Mouse (Mus musculus): Measurements from ENCODE around the gene Sgcd. TPM values are rescaled to one million over a fixed set of nuclear protein-coding genes. Genes with fewer than 3 reads are reported as not detected.
"Not testable (repeated sequence)": the region's sequence is repeated elsewhere in the genome, so short reads cannot be mapped to it uniquely, and the experiment has no call there.

Gene Sgcd
- total and polyA plus RNA-seq, 3 experiments = 0.38 to 2.4 (median 0.43) TPM

DNA sequence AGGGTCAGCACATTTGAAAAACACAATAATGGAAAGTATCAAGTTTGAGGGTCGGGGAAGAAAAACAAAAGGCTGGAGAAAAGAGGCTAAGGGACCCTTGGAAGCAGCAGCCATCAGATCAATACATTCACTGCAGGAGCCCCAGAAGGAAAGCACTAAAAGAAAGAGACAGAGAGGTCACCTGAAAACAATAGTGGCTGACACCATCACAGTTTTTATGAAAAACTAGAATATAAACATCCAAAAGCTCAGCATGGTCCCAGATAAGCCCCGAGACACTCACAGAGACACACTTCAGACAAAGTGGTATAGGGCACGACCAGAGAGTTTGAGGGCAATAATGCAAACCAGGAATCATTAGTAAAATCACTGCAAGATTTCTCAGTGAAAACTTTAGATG lies 589.2 kb downstream of the Sgcd start:
- in situ Hi-C loops (cut with MboI; ENCODE audit: low pct_ligation_motif_present, low pct_unique_long_range_greater_than_20kb, low sequenced_read_pairs) = loop anchor here (25.0 kb wide), 1 partner anchor 412 kb away; no protein-coding TSS in a partner anchor
- H3K27me3 ChIP-seq (replicated peaks) = no peaks in the 10 kb centered on the region
- no peak overlapping the region for H3K4me2 ChIP-seq (ENCODE audit: insufficient read depth, low read depth, poor library complexity, severe bottlenecking)
- no peaks in the 10 kb centered on the region for H3K9me3 ChIP-seq (replicated peaks; ENCODE audit: low read length)
- H3K27ac ChIP-seq (ENCODE audit: insufficient read depth, low read depth) = no peak overlapping the region
- H3K4me3 ChIP-seq (replicated peaks in 1 of 3; ENCODE audit: low read depth in 2 of 3, low read length in 2 of 3, poor library complexity in 1 of 3) = no peak overlapping the region
- no peaks in the 10 kb centered on the region for H3K79me2 ChIP-seq (replicated peaks; ENCODE audit: control insufficient read depth, extremely low read depth, insufficient read depth, poor library complexity, severe bottlenecking)
- DNase-seq (ENCODE audit: extremely low read depth) = no peak
- dilution Hi-C loops (cut with MboI; ENCODE audit: extremely low pct_ligation_motif_present, extremely low pct_unique_long_range_greater_than_20kb, low sequenced_read_pairs) = no loop called here
- TF ChIP-seq NELFE (IDR thresholded peaks at IDR 0.05; ENCODE audit: low read depth, low read length) (no peak), TCF12 (IDR thresholded peaks at IDR 0.05; ENCODE audit: low read depth, low read length) (no peak), E2F4 (IDR thresholded peaks at IDR 0.05; ENCODE audit: insufficient replicate concordance, low read depth, low read length) (no peak), USF1 (IDR thresholded peaks at IDR 0.05; ENCODE audit: low read depth, low read length) (no peak), CHD2 (IDR thresholded peaks at IDR 0.05; ENCODE audit: low read length) (no peak), HCFC1 (IDR thresholded peaks at IDR 0.05; ENCODE audit: low read depth, low read length) (no peak), MEF2A (IDR thresholded peaks at IDR 0.05; ENCODE audit: borderline replicate concordance, low read depth, low read length) (no peak), ZKSCAN1 (IDR thresholded peaks at IDR 0.05; ENCODE audit: borderline replicate concordance, low read depth, low read length) (no peak), PAX5 (IDR thresholded peaks at IDR 0.05; ENCODE audit: low read length) (no peak), MXI1 (IDR thresholded peaks at IDR 0.05; ENCODE audit: low read depth, low read length) (no peak), TBP (conservative IDR thresholded peaks at IDR 0.05; ENCODE audit: low read depth, low read length) (no peak)
- H3K9ac ChIP-seq (ENCODE audit: insufficient read depth, low read depth) = no peak overlapping the region
- peaks cover 0 to 9% of the 10 kb centered on the region in 2 experiments; a peak in 2 of 4 replicates for H3K4me1 ChIP-seq (ENCODE audit: control insufficient read depth in 1 of 2, insufficient read depth in 2 of 2)
- H3K36me3 ChIP-seq (replicated peaks in 1 of 2; ENCODE audit: control insufficient read depth in 1 of 2, insufficient read depth in 1 of 2, low read length in 1 of 2) = no peaks in the 10 kb centered on the region

DNA sequence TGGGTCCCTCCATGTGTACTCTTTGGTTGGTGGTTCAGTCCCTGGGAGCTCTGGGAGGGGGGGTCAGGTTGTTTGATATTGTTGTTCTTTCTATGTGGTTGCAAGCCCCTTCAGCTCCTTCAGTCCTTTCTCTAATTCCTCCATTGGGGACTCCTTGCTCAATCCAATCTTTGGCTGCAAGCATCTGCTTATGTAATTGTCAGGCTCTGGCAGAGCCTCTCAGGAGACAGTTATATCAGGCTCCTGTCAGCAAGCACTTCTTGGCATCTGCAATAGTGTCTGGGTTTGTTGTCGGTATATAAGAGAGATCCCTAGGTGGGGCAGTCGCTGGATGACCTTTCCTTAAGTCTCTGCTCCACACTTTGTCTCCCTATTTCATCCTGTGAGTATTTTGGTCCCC lies 598.0 kb downstream of the Sgcd start:
- H3K36me3 ChIP-seq (replicated peaks in 1 of 2; ENCODE audit: control insufficient read depth in 1 of 2, insufficient read depth in 1 of 2, low read length in 1 of 2); H3K79me2 ChIP-seq (replicated peaks; ENCODE audit: control insufficient read depth, extremely low read depth, insufficient read depth, poor library complexity, severe bottlenecking); H3K9ac ChIP-seq (ENCODE audit: insufficient read depth, low read depth); H3K27me3 ChIP-seq (replicated peaks); H3K9me3 ChIP-seq (replicated peaks; ENCODE audit: low read length); H3K27ac ChIP-seq (ENCODE audit: insufficient read depth, low read depth); dilution Hi-C loops (cut with MboI; ENCODE audit: extremely low pct_ligation_motif_present, extremely low pct_unique_long_range_greater_than_20kb, low sequenced_read_pairs); DNase-seq (ENCODE audit: extremely low read depth); H3K4me3 ChIP-seq (replicated peaks in 1 of 3; ENCODE audit: low read depth in 2 of 3, low read length in 2 of 3, poor library complexity in 1 of 3); H3K4me2 ChIP-seq (ENCODE audit: insufficient read depth, low read depth, poor library complexity, severe bottlenecking): not testable (repeated sequence)
- H3K4me1 ChIP-seq (ENCODE audit: control insufficient read depth in 1 of 2, insufficient read depth in 2 of 2) = peaks cover 0 to 12% of the 10 kb centered on the region in 2 experiments; a peak in 2 of 4 replicates
- in situ Hi-C loops (cut with MboI; ENCODE audit: low pct_ligation_motif_present, low pct_unique_long_range_greater_than_20kb, low sequenced_read_pairs) = loop anchor here (25.0 kb wide), 1 partner anchor 403 kb away; no protein-coding TSS in a partner anchor

DNA sequence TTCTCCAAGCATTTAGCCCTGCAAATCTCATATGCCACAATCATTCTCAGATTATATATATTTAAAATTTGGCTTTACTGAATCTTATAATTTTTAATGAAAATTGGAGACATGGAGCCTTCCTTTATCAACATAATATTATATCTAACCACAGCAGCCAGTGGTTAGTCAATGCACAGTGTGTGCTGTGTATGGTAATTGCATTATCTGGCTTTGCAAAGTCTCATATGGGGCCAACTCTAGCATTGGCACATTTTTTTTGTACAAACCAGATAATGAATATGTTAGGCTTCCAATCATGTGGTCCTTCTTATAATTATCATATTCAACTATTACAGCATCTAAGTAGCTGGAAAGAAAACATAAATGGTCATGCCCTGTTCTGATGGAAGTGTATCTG lies 599.4 kb downstream of the Sgcd start:
- no peaks in the 10 kb centered on the region for H3K79me2 ChIP-seq (replicated peaks; ENCODE audit: control insufficient read depth, extremely low read depth, insufficient read depth, poor library complexity, severe bottlenecking)
- H3K4me2 ChIP-seq (ENCODE audit: insufficient read depth, low read depth, poor library complexity, severe bottlenecking) = no peak overlapping the region
- no peak for DNase-seq (ENCODE audit: extremely low read depth)
- dilution Hi-C loops (cut with MboI; ENCODE audit: extremely low pct_ligation_motif_present, extremely low pct_unique_long_range_greater_than_20kb, low sequenced_read_pairs) = no loop called here
- TF ChIP-seq HCFC1 (IDR thresholded peaks at IDR 0.05; ENCODE audit: low read depth, low read length) = no peak
- no peak for TF ChIP-seq ZMIZ1 (IDR thresholded peaks at IDR 0.05; ENCODE audit: low read depth, low read length)
- TF ChIP-seq MYC (IDR thresholded peaks at IDR 0.05; ENCODE audit: low read depth, low read length) = no peak
- no peak for TF ChIP-seq SIN3A (IDR thresholded peaks at IDR 0.05; ENCODE audit: low read length)
- no peak for TF ChIP-seq TBP (conservative IDR thresholded peaks at IDR 0.05; ENCODE audit: low read depth, low read length)
- TF ChIP-seq USF1 (IDR thresholded peaks at IDR 0.05; ENCODE audit: low read depth, low read length) = no peak
- TF ChIP-seq POLR2A (IDR thresholded peaks at IDR 0.05; ENCODE audit: low read depth, low read length) = no peak
- TF ChIP-seq MAZ (IDR thresholded peaks at IDR 0.05; ENCODE audit: low read depth, low read length) = no peak
- TF ChIP-seq RAD21 (IDR thresholded peaks at IDR 0.05; ENCODE audit: low read depth, low read length) = no peak
- no peak for TF ChIP-seq RCOR1 (conservative IDR thresholded peaks at IDR 0.05; ENCODE audit: low read depth, low read length)
- TF ChIP-seq CTCF (conservative IDR thresholded peaks at IDR 0.05 in 1 of 2, IDR thresholded peaks at IDR 0.05 in 1 of 2; ENCODE audit: low read depth in 2 of 2, low read length in 2 of 2) = no peak
- no peak for TF ChIP-seq TCF12 (IDR thresholded peaks at IDR 0.05; ENCODE audit: low read depth, low read length)
- no peak for TF ChIP-seq E2F4 (IDR thresholded peaks at IDR 0.05; ENCODE audit: insufficient replicate concordance, low read depth, low read length)
- no peak for TF ChIP-seq UBTF (IDR thresholded peaks at IDR 0.05; ENCODE audit: low read depth, low read length)
- H3K36me3 ChIP-seq (replicated peaks in 1 of 2; ENCODE audit: control insufficient read depth in 1 of 2, insufficient read depth in 1 of 2, low read length in 1 of 2) = no peaks in the 10 kb centered on the region
- no peaks in the 10 kb centered on the region for H3K27me3 ChIP-seq (replicated peaks)
- H3K9ac ChIP-seq (ENCODE audit: insufficient read depth, low read depth) = no peak overlapping the region
- peaks cover 0 to 12% of the 10 kb centered on the region in 2 experiments; a peak in 2 of 4 replicates for H3K4me1 ChIP-seq (ENCODE audit: control insufficient read depth in 1 of 2, insufficient read depth in 2 of 2)
- in situ Hi-C loops (cut with MboI; ENCODE audit: low pct_ligation_motif_present, low pct_unique_long_range_greater_than_20kb, low sequenced_read_pairs) = loop anchor here (25.0 kb wide), 1 partner anchor 402 kb away; no protein-coding TSS in a partner anchor
- H3K27ac ChIP-seq (ENCODE audit: insufficient read depth, low read depth) = no peak overlapping the region
- no peaks in the 10 kb centered on the region for H3K9me3 ChIP-seq (replicated peaks; ENCODE audit: low read length)
- H3K4me3 ChIP-seq (replicated peaks in 1 of 3; ENCODE audit: low read depth in 2 of 3, low read length in 2 of 3, poor library complexity in 1 of 3) = no peak overlapping the region
